Mouse (Mus musculus) kidney, postnatal 14 days (tissue): Measurements from ENCODE around the gene Samhd1.

ENCODE experiments used
- DNase-seq: peaks from one replicate; pipeline ENCODE4 v3.0.0; 2022; ENCODE audit warnings: mixed read lengths

Gene Samhd1

DNA sequence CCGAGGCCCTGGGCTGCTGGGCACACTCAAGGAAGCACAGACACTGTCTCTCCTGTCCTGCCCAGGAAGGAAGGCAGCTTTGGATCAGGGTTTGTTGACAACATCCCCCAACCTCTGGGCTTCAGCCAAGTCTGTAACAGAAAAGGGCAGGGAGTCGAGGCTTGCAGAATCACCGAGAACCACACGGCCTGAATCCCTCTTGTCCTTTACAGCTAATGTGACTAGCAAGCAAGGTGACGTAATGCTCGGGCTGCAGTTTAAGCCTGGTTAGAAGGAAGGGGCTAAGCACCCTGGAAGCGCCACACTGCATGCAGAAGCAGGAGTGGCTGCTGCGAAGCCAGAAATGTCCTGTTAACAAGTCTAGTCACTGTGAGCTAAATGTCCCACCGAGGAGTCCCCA is 64.7 kb downstream of the Samhd1 start:
- peak; percentile 75 for DNase-seq

DNA sequence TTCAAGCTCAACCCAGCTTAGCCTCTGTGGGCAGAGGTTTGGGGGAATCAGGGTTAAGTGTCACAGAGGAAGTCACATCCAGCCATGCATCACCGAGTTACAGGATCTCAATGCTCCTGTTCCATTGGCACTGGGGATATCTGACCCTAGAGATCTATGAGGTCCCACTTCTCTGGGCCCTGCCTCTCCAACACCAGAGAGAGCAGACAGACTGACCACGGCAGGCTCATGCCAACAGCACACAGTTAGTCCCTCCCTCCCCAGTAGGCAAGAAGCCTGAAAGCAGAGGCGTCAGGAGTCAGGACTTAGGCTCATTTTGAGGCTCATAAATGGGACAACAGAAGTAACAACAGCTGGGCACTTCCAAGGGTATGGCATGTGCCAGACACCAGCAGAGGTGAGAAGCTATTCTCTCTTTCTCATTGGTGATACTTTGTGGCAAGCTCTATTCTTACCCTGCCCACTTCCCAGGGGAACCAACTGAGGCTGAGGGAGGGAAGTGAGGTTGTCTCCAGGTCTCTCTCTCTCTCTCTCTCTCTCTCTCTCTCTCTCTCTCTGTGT is 65.2 kb downstream of the Samhd1 start:
- DNase-seq, result no peak

DNA sequence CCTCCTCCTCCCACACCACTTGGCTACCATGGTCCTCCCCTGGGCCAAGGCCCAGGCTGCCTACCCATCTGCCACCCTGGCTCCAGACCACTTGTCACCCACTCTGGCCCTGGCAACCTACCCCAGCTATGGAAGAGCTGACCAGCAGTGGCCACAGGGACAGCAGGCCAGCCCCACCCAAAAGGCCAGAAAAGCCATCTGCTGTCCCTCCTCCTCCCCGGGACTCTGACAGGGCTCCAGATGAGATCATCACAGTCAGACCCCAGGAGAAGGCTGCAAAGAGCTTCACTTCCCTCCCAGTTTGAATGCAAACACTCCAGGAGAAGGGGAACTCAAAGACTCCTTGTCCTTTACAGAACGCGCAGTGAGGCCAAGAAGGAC is 65.7 kb downstream of the Samhd1 start:
- DNase-seq, result no peak

DNA sequence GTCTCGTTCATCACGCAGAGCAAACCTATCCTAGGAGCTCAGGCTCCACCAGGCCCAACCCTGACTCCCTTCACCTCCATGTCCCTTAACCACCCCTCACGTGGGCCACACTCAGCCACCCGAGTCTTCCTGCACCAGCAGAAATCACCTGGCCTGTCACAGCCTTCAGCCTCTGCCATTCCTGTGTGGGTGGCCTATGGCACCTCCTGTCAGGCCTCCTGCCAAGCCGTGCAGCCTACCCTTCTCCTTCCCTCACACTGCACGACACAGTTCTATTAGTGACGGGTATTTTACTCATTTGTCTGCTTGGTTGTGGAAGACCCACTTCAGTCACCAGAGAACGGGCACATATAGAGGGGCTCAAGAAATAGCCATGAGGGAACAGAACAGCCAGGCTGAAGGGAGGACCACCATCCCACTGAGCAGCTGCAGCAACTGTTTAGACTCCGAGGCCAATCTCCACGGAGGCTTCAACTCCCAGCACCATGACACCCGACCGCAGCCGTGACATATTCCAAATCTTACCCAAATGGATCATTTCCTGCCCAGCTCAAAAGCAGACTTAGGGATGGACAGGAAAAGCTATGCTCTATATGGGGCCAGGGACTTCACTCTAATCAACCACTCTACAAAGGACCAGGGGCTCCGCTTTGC is 66.2 kb downstream of the Samhd1 start:
- no peak for DNase-seq

DNA sequence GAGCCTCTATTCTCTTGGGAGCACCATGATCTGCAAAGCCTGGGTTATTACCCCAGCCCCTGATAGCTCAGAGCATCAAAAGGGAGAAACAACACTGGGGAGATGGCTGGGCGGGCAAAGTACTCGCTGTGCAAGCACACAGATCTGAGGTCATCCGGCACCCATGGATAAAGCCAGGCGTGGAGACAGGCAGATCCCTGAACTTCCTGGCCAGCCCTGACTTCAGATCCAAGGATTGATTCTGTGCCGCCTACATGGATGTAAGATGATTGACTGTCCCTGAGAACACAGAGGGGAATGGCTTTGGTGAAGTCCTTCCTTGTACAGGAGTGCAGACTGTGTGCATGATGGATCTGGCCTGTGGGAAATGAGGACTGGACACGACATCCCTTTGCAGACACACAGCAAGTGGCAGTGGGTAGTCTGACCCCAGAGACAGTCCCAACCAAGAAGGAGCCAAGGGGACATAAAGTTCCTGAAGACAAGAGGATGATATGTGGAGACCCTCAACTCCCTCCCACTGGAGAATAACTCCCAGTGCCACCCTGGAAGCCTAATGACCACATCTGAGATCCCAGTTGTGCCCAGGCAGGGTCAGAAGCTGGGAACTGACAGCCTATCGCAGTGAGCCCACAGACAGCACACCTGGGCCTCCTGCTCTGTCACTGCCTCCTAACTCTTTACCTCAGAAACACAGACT is 68.2 kb downstream of the Samhd1 start:
- no peak for DNase-seq

DNA sequence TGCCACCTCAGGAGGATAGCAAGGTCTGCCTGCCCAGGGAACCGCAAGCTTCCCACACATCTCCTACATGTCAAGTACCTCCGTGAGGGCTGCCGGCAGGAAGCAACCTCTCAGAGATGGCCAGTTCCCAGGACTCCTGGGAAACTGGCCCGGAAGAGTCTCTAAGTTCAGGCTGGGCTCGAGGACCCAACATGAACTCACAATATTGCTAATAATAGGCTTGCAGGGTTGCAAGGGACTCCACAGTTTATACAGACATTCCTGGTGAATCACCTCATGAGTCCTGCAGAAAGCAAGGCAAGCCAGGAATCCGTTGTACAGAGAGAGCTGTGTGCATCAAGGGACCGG is 69.2 kb downstream of the Samhd1 start:
- no peak for DNase-seq

DNA sequence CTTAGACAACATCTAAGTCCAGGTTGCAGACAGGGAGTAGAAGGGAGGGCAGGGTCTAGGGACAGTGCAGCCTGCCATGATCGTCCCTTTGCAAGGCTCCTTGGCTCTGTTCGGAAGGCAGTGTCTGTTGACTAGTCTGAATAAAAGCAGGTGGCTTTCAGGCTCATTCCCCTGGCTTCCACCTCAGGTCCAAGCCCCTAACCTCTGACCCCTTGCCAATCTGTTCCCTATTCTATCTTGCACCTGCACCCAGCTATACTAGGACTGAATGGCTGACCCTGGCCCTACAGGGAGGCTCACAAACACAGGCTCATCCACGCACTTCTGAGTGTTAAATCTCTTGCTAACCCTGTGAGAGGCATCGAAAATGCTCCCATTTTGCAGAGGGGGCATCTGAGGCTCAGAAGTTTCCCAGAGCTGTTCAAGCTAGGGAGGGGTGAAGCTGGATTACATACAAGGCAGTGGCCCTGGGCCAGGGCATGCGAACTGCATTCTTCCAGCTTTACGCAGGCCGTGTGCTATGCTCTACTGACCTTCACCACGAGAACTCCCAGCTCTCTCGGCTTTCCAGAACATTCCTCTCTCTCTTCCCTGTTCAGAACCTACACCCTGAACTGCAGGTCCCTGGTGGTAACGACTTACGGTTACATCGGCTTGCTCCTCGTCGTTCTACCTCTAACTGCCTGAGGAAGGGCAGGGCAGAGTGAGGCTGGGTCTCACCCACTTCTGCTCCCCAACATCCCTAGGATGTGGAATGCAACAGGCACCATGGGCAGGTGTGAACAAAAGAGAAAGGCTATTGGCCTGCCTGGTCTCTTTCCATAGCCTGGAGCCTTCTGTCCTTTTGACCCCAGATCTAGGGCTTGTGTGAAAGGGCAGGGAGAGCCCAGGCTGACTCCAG is 69.8 kb downstream of the Samhd1 start:
- peak; percentile 70 for DNase-seq

DNA sequence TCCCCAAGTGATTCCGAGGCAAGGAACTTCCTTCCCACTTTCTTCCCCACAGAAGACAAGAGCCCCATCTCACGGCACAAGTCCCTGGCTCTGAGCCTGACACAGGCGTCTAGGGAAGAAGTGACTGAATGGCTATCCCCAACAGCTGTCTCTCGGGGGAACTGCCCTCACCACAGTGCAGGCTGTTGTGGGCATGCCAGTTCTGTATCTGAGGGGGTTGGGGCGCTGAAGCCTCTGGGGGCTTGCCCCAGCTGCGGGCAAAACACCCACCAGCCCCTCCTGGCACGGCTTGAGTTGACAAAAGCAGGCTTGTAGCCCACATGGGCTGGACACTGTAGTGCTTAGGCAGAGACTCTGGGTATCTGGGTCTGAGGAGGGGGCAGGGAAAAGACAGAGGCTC is 70.9 kb downstream of the Samhd1 start:
- no peak for DNase-seq

DNA sequence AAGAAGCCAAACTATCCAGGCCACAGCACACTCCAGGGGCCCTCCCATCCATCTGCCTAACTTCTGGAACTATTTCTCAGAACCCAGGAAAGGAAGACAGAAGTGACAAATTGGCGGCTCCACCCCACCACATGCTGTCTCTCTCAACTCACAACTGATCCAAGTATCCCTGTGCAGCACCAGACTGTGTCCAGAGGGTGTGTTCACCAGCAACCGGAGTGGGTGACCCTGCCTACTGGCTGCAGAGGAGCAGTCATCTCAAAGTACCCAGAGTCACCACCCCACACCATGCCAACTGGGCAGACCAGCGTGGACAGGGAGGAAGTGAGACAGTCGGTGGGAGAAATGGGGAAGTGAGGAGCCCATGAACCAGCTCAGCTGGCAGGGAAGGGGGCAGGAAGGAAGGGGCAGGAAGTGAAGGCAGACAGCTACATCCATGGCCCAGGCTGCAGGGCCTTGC is 71.8 kb downstream of the Samhd1 start:
- no peak for DNase-seq

DNA sequence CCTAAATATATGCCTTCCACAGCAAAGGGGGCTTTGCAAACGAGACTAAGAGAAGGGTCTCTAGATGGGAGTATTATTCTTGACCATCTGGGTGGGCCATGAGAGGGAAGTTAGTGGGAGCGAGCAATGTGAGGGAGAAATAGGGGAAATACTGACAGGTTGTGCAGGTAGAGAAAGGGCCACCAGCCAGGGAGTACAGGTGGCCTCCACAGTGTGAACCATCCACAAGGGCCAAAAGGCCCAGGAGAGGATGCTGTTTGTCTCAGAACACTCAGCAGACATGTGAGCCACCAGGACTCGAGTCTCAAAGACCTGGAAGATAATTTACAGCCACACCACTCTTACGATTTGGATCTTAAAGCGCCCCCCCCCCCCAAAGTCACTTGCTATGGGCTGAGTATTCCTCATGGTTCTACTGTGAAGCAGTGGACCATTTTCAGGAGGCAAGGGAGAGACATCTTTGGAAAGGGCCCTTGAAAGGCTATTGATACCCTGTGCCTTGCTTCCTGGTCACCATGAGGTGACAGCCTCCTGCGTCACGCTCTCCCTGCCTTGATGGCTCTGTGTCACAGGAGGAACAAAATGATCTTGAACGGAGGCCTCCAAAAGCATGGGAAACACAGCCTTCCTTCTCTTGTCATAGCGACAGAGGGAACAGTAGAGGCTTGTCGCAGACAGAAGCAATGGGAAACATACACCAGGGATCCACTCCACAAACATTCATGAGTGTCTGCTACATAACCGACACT is 74.3 kb downstream of the Samhd1 start:
- DNase-seq, result no peak

DNA sequence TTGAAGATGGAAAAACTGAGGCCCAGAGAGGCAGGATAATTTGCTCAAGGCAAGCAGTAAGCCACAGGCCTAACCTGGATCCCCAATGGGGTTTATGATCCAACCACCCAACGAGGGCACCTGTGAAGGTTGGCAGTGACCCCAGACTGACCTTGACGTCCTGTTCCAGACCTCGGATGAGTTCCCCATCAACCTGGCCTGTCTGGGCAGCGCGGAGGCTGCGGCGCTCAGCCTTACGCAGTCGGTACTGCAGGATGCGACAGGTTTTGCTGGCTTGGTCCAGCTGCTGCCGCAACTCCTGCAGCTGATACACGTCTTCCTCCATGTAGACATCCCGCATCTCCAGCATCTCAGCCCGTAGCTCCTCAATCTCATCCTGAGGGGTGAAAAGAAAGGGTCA is 75.0 kb downstream of the Samhd1 start:
- no peak for DNase-seq

DNA sequence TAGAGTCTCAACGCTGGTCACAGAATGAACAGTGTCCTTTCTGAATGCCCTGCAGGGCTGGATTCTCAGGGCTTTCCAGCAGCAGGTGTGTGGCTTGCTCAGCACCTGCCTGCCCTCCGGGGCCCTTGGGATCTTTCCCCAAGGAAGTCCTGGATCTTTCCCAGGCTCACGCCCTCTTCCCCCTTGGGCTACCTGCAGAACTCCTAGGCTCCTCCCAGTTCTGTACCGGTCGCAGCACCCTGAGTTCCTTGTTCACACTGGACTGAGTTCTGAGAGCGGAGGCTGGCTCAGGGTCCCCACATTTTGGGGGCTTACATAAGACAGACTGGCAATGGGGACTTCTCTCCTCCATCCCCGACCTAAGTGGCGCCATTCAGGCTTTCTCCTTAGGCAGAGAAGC is 75.9 kb downstream of the Samhd1 start:
- DNase-seq, result no peak

DNA sequence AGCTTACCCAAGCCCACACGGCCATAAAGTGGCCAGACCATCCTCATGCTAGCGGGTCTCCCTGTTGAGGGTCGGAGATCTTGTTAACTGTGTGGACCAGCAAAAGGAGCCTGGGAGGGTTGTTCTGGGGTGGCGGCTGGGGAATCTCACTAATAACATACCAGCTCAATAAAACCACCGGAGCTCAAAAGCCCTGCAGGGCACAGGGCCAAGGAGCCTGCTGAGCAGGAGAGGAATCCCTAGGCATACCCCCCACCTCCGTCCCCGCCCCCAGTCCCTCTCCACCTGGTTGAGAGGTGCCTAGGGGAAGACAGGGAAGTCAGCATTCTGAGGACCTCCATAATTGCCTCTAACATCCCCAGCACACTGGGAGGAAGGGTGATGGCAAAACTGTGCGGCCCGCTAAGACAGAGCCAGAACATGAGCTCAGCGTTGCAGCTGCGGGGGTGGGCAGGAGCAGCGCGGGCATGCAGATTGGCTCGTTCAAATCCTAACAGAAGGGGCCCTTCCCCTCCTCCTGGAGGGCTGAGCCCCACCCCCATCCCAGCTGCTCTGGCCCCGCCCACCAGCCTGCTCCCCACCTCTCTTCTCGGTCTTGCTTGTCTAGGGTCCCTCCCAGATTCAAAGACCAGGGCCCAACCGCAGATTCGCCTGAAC is 76.6 kb downstream of the Samhd1 start:
- peak; percentile 73 for DNase-seq

DNA sequence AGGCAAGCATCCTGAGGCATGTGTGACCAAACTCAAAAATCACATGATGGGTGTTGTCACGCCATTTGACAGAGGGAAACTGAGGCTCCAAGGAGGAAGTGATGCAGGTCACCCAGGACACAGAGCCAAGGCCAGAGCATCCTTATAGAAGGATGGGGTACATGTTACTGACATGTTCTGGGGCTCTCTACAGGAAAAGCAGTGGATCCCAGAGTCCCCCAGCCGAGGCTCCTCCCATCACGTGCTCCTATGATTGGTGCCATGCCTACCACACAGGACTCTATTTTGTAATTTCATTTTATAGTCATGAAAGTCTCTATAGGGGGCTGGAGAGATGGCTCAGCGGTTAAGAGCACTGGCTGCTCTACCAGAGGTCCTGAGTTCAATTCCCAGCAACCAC is 77.3 kb downstream of the Samhd1 start:
- no peak for DNase-seq

DNA sequence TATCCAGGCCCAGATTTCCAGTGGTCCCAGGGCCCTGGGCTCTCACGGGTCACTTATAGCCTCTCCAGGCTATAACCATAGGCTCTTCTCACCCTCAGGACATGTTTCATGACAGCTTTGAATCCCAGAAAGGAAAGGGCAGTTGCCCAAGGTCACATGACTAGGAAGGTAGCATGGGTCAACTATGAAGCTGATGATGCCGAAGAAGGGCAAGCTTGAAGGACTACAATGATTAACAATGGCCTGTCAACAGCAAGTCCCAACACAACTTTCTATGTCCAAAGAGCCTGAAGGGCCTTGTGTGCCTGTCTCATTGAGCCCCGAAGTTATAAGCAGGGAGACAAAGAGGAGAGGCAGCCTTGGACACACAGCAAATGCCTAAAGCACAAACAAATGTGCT is 77.9 kb downstream of the Samhd1 start:
- no peak for DNase-seq

DNA sequence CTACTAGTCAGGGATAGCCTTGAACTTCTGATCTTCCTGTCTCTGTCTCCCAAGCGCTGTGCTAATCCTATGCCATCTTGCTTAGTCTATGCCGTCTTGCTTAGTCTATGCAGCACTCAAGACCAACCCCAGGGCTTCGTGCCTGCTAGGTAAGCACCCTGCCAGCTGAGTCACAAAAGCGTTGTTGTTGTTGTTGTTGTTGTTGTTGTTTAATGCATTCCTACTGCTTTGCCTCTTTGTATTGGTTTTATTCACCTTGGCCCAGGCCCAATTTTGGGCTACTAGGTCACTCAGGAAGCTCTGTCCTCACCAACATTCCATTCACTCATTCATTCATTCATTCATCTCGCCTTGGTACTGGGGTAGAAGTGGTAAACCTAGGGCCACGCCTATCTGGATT is 79.3 kb downstream of the Samhd1 start:
- DNase-seq, result no peak

DNA sequence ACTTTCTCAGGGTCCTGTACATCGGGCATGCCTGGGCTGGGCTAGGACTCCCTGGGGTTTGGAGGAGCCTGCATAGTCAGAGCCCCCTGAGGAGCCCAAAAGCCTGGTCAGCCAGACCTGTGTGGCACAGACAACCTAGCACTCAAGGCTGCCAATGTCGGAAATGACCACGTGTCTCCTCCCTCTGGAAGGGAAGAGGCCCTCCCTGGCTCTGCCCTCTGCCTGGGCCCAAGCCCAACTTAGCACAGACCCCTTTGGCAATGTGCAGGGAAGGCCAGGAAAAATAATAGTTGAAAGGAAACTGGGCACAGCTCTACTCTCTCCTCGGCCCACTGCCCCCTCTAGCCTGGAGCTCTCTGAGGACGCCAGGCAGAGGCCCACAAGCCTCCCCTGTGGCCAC is 80.2 kb downstream of the Samhd1 start:
- no peak for DNase-seq

DNA sequence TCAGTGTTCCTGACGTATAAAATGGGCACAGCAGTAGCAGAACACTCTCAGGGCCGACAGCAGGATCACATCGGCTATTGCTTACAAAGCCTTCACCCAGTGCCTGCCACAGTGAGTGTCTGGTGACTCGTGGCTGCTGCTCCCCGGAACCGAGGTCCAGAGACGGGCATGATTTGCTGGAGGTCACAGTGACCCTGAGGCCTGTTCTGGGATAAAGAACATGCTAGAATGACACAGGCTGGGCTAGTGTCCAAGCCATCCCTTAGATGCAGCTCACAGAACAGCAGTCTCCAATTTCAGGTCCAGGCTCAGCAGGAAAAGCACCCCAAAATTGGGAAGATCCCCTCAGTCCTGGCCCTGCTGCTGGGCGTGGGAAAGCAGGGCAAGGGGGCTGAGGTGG is 80.8 kb downstream of the Samhd1 start:
- no peak for DNase-seq

DNA sequence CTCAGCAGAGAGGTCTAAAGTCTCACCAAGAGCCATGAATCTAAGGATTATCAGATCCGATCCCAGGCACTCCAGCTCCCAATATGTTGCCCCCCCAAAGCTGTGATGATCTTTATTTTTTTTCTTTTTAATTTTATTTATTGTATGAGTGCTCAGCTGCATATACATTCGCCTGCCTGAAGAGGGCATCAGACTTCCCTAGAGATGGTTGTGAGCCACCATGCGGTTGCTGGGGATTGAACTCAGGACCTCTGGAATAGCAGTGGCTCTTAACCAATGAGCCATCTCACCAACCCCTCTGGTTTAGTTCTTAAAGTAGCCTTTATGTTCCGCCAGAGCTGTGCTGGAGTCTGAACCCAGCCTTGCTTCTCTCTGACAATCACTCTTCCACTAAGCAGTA is 81.3 kb downstream of the Samhd1 start:
- no peak for DNase-seq

DNA sequence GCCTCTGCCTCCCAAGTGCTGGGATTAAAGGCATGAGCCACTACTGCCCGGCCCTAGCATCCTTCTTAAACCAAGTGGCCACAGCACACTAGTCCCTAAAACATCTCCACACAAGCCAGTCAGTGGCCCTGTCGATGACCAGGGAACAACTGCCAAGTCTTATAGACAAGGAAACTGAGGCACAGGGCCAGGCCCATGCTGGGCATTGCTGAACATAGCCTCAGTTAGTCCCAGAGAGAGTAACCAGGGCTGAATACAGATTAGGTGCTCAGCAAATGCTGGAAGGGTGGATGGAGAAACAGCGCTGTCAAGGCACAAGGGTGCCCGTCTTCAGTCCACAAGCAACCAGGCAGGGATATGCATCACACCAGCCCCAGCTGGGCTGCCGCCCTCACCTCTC is 81.9 kb downstream of the Samhd1 start:
- DNase-seq, result no peak

DNA sequence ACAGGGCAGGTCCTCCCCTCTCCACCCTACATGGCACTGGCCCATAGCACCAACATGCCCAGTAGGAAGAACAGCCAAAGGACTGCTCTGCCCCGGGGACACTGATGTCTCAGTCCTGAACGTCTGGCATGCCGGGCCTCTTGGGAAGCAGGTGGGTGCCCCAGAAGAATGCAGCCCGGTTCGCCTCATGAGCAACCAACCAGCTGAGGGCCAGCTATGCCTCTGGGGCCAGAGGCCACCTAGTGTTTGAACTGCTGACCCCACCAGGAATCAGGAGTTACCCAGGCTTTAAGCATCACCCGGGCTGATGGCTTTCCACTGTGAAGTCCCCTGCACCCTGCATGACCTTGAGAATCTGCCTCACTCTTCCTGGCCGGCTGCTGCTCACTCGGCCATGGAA is 82.6 kb downstream of the Samhd1 start:
- DNase-seq, result no peak

DNA sequence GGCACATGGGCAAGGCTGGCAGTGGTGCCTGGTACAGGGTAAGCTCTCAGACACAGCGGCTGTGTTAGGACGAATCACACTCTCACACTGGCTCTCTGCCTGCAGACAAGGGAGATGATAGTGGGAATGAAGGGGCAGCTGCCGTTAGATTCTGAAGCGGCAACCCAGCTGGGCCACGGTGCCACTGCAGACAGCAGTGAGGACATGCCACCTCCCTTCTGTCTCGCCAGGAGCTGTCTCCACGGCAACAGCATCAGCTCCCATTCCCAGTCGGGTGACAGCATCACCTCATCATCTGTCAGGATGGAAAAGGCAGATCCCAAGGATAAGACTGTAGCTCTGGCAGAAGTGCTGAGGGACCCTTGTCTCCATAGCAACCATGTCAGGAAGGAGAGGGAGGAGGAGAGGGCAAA is 85.2 kb downstream of the Samhd1 start:
- DNase-seq, result no peak
